Mouse (Mus musculus): ENCODE measurements around the gene Treh.

The Treh gene

DNA sequence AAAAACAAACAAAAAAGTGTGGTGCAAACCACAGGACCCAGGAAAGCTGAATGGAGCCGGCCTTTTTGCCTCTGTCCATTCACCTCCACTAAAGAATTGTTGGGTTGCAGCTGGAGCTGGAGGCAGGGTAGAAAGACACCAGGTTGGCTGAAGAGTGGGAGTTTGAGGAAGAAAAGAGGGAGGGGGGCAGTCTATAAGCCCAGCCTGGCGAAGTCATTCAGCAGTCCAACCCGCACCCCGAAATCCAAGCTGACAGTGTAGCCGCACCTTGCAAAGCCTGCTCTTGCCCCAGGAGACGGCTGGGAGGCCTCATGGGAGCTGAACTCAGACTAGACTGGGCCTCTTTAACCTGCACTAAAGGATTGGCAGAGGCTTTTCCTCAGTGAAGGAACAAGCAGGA is 62.9 kb downstream of the Treh start:
- DNase-seq (ENCODE audit: low spot score) = no peak

Data from ovary, postnatal 10 days (tissue).